Mouse (Mus musculus) monocyte, adult 2 months (primary cell): ENCODE data around the gene Spg7.

Source experiments
- DNase-seq, 2 experiments: peaks; one replicate each; pipeline ENCODE4 v3.0.0; 2022; ENCODE audit warnings: low spot score in 2 of 2, low read depth in 1 of 2

Gene Spg7

DNA sequence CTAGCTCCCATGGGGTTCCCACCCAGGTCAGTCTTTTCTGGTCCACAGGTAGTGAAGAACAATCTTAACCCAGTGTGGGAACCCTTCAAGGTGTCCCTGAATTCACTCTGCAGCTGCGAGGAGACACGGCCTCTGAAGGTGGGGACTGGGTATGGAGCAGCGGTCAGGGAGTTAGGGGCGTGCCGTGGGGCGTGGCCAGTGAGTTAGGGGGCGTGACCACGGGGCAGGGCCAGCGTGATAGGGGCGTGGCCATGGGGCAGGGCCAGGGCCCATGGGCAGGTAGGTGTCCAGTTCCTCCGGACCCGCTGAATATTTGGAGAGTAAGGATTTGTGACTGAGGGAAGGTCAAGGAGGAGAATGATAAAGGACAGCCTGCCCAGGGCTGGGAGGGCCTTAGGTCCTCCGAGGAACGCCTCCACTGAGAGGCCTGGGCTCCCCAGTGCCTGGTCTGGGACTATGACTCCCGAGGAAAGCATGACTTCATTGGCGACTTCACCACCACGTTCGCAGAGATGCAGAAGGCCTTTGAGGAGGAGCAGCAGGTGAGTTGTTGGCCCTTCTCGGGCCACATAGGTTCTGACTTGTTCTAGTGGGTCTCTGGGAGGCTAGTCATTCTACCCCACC is 63.6 kb downstream of the Spg7 start:
- no peak for DNase-seq

GRCm38 (mm10) chr8:123131041-123131440 is 68.3 kb downstream of the Spg7 start:
- no peak for DNase-seq

DNA sequence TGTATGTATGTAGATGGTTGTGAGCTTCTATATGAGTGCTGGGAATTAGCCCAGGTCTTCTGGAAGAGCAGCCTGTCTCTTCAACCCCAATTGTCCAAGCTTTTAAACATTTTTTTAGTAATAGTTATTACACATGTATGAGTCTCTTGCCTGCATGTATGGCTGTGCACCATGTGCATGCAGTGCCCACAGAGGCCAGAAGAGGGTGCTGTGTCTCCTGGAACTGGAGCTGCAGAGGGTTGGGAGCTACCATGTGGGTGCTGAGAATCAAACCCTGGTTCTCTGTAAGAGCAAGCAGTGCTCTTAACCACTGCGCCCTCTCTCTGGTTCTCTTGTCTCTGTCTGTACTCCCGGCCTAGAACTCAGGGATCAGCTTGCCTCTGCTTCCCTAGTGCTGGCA is 70.2 kb downstream of the Spg7 start:
- DNase-seq: no peak

- no peak for DNase-seq
These were observed 71.5 kb downstream of the Spg7 start for GRCm38 (mm10) chr8:123134149-123134713.

DNA sequence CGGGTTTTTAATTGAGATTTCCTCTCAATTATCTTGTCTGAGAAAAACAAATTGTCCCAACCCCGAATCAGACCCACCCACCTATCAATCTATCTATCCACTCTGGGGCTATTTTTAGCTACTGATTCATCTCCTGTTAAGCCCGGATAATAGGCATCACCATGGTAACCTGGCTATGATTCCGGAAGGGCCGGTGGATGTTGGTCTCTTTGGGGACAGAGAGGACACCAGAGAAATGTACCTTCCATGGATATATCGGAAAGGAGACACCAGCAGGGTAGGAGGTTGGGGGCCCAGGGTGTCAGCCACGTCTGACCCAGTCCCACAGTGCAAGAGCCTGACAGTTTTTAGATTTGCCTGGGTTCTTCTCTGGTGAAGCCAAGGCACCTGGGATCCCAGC is 72.7 kb downstream of the Spg7 start:
- DNase-seq: no peak

GRCm38 (mm10) chr8:123135806-123136205 is 73.1 kb downstream of the Spg7 start:
- DNase-seq: no peak

DNA sequence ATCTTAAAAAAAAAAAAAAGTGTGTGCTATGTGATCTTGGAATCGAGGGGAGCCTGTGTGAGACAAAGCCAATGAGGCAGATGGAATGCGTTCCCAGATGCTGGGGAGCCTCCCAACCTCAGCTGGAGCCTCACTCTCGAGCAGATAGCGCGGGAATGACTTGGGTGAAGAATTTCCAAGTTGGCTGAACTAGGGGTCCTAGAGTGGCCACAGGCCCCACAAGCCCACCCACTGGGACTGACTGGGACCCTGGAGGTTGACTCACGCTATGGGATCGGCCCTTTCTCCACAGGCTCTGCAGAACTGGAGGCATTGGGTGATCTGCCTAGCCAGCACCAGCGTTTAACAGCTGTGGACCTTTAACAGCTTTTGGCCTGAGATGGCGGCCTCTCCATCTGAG is 73.5 kb downstream of the Spg7 start:
- no peak for DNase-seq

DNA sequence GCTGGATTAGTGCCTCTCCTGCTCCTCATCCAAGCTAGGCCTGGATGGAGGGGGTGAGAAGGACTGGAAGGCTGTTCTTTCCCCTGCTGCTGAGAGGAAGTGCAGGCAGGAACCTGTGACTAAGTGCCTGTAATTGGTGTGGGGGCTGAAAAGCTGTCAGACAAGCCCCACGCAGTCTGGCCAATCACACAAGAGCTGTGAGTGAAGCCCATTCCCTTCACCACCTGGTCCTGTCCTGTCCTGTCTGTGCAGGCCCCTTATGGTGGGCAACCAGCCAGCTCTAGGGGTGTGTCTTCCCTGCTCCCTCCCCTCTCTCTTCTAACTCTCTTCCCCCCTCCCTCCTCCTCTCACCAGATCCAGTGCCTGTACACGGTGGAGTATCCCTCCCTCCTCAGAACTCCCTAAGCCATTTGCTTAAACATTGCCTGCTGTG is 74.9 kb downstream of the Spg7 start:
- DNase-seq: no peak

- no peak for DNase-seq
These were observed 76.0 kb downstream of the Spg7 start for GRCm38 (mm10) chr8:123138741-123139140.

DNA sequence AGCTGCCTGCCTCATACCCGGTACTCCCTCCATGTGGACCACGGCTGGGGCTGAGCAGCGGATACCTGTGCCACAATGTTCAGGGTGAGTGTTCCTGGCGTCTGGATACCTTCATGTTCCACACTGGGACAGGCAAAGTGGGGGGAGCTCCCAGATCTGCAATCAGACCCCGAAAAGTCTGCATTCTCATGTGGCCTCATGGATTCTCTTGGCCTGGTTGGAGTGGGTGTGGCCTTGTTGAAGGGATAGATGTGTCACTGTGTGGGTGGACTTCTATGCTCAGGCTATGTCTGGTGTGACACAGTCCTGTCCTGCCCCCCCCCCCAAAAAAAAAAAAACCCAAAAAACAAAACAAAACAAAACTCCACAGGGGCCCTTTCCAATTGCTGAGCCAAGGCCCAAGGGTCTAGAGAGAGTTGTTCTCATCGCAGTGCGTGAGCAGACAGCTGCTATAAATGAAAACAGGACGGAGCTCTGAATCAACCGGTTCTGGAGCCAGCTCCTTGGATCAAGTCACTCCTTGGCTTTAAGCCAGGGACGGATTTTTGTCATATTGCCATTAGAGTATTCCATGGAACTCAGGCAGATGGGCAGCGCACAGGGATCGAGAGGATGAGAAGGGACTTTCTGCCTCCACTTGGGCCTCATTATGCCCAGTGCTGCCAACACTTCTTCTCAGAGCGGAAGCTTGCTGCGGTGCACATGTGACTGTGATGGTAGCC is 79.2 kb downstream of the Spg7 start:
- no peak for DNase-seq

DNA sequence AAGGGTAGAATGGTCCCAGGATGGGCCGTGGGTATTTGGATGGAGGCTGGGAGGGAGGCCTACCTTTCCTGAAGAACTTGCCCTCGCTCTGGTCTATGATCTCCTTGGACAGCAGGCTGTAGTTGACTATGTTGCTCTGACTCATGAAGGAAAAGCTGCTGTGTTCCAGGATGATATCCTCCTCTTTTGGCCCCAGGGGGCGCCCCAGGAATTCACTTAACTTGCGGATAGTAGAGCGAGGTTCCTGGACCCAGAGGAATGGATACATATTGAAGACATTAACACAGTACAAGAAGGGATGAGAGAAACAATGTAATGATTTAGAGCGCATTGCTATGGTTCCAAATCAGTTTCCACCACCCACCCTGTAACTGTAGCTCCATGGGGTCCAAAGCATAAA is 82.5 kb downstream of the Spg7 start:
- DNase-seq: no peak

DNA sequence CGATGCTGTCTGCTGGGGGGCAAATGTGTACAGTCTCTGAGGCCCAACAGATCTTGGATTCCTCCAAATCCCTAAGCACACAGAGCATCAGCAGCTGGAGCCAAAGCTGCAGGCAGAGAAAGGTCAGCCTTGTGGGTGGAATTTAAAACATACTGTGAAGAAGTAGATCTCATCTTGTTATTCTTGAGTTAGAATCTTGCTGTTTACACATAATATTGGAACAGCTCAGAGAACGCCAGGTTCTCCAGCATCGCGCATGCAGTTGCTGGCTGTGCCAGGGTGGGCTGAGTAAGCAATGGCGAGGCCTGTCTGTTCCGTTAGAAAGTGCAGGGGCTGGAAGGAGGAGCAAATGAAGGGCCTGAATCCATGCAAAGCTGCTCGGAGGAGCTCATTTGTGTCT is 83.6 kb downstream of the Spg7 start:
- DNase-seq: no peak
